Mouse (Mus musculus): ENCODE results near the gene Wwox.
A peak's percentile ranks its signal among the peaks of the same experiment; 100 is the strongest.

Wwox gene

GRCm38 (mm10) chr8:115021731-115022130, 582.3 kb downstream of the Wwox start:
- no peak for DNase-seq (ENCODE audit: low spot score)

GRCm38 (mm10) chr8:115024062-115024461, 584.6 kb downstream of the Wwox start:
- no peak for DNase-seq (ENCODE audit: low spot score)

- no peak for DNase-seq (ENCODE audit: low spot score)
Observed at GRCm38 (mm10) chr8:115025390-115026098, 586.1 kb downstream of the Wwox start.

GRCm38 (mm10) chr8:115026201-115026600, 586.7 kb downstream of the Wwox start:
- DNase-seq (ENCODE audit: low spot score), result peak; percentile 76

GRCm38 (mm10) chr8:115033194-115033593, 593.7 kb downstream of the Wwox start:
- no peak for DNase-seq (ENCODE audit: low spot score)

GRCm38 (mm10) chr8:115036016-115036415, 596.6 kb downstream of the Wwox start:
- no peak for DNase-seq (ENCODE audit: low spot score)

GRCm38 (mm10) chr8:115038426-115038825, 599.0 kb downstream of the Wwox start:
- DNase-seq (ENCODE audit: low spot score), result peak; percentile 50

GRCm38 (mm10) chr8:115045746-115046145, 606.3 kb downstream of the Wwox start:
- DNase-seq (ENCODE audit: low spot score), result peak; percentile 32

- peak; percentile 50 for DNase-seq (ENCODE audit: low spot score)
Observed at GRCm38 (mm10) chr8:115046496-115046895, 607.0 kb downstream of the Wwox start.

- no peak for DNase-seq (ENCODE audit: low spot score)
Observed at GRCm38 (mm10) chr8:115058193-115058835, 618.9 kb downstream of the Wwox start.

GRCm38 (mm10) chr8:115063623-115064022, 624.2 kb downstream of the Wwox start:
- no peak for DNase-seq (ENCODE audit: low spot score)

- DNase-seq (ENCODE audit: low spot score), result no peak
Observed at GRCm38 (mm10) chr8:115064691-115065090, 625.2 kb downstream of the Wwox start.

GRCm38 (mm10) chr8:115065386-115065785, 625.9 kb downstream of the Wwox start:
- no peak for DNase-seq (ENCODE audit: low spot score)

GRCm38 (mm10) chr8:115066550-115067058, 627.1 kb downstream of the Wwox start:
- DNase-seq (ENCODE audit: low spot score), result no peak

- no peak for DNase-seq (ENCODE audit: low spot score)
Observed at GRCm38 (mm10) chr8:115068723-115069122, 629.3 kb downstream of the Wwox start.

GRCm38 (mm10) chr8:115070225-115070624, 630.8 kb downstream of the Wwox start:
- DNase-seq (ENCODE audit: low spot score), result no peak

GRCm38 (mm10) chr8:115071231-115071630, 631.8 kb downstream of the Wwox start:
- DNase-seq (ENCODE audit: low spot score), result no peak

GRCm38 (mm10) chr8:115078296-115078695, 638.8 kb downstream of the Wwox start:
- no peak for DNase-seq (ENCODE audit: low spot score)

- no peak for DNase-seq (ENCODE audit: low spot score)
Observed at GRCm38 (mm10) chr8:115081302-115082207, 642.1 kb downstream of the Wwox start.

GRCm38 (mm10) chr8:115088162-115088561, 648.7 kb downstream of the Wwox start:
- no peak for DNase-seq (ENCODE audit: low spot score)

- DNase-seq (ENCODE audit: low spot score), result peak; percentile 49
Observed at GRCm38 (mm10) chr8:115089744-115090143, 650.3 kb downstream of the Wwox start.

GRCm38 (mm10) chr8:115090202-115090601, 650.7 kb downstream of the Wwox start:
- DNase-seq (ENCODE audit: low spot score), result no peak

Measured in retina, embryonic 14.5 days (tissue).